Mouse (Mus musculus): ENCODE results near the gene Nxph1. TPM values are rescaled to one million over a fixed set of nuclear protein-coding genes. Genes with fewer than 3 reads are reported as not detected.
A peak's percentile ranks its signal among the peaks of the same experiment; 100 is the strongest.

The Nxph1 gene
- total and polyA plus RNA-seq, 3 experiments: not detected

- DNase-seq: no peak
- TF ChIP-seq POLR2A (IDR thresholded peaks at IDR 0.05; ENCODE audit: insufficient read depth, low read depth, low read length) (no peak), CTCF (IDR thresholded peaks at IDR 0.05) (no peak), EP300 (IDR thresholded peaks at IDR 0.05; ENCODE audit: insufficient read depth, low read depth, low read length) (no peak)
- intact Hi-C loops (cut with DNase I): no loop called here
- Histone ChIP-seq H3K36me3 (ENCODE audit: control insufficient read depth, insufficient read depth, low read length) (no peaks in the 10 kb centered on the region), H3K4me3 (no peak overlapping the region), H3K79me2 (replicated peaks; ENCODE audit: control insufficient read depth, insufficient read depth, low read length) (no peaks in the 10 kb centered on the region), H3K27me3 (ENCODE audit: control insufficient read depth, insufficient read depth, low read length) (peaks cover 13% of the 10 kb centered on the region), H3K27ac (no peak overlapping the region), H3K9ac (ENCODE audit: low read depth, low read length) (no peak overlapping the region), H3K4me1 (ENCODE audit: control insufficient read depth, insufficient read depth, low read length) (no peaks in the 10 kb centered on the region)
- WGBS: 3% methylated on average over 26 of the region's 26 CpGs
Observed at GRCm38 (mm10) chr6:8950611-8951325, 2.5 kb downstream of the Nxph1 start.

- Histone ChIP-seq H3K27ac (no peak overlapping the region), H3K36me3 (ENCODE audit: control insufficient read depth, insufficient read depth, low read length) (no peaks in the 10 kb centered on the region), H3K4me1 (ENCODE audit: control insufficient read depth, insufficient read depth, low read length) (no peaks in the 10 kb centered on the region), H3K79me2 (replicated peaks; ENCODE audit: control insufficient read depth, insufficient read depth, low read length) (no peaks in the 10 kb centered on the region), H3K27me3 (ENCODE audit: control insufficient read depth, insufficient read depth, low read length) (peaks cover 16% of the 10 kb centered on the region), H3K4me3 (no peak overlapping the region), H3K9ac (ENCODE audit: low read depth, low read length) (no peak overlapping the region)
- TF ChIP-seq CTCF (IDR thresholded peaks at IDR 0.05) (peak; percentile 55), POLR2A (IDR thresholded peaks at IDR 0.05; ENCODE audit: insufficient read depth, low read depth, low read length) (no peak), EP300 (IDR thresholded peaks at IDR 0.05; ENCODE audit: insufficient read depth, low read depth, low read length) (no peak)
- no peak for DNase-seq
- under 1% methylated on average over 24 of the region's 24 CpGs for WGBS
- intact Hi-C loops (cut with DNase I): no loop called here
Observed at GRCm38 (mm10) chr6:8951326-8951695, 3.1 kb downstream of the Nxph1 start.

- H3K4me3 ChIP-seq: no peak overlapping the region
- no peak overlapping the region for H3K9ac ChIP-seq (ENCODE audit: low read depth, low read length)
- H3K4me1 ChIP-seq (ENCODE audit: control insufficient read depth, insufficient read depth, low read length): no peaks in the 10 kb centered on the region
- no peak for TF ChIP-seq POLR2A (IDR thresholded peaks at IDR 0.05; ENCODE audit: insufficient read depth, low read depth, low read length)
- TF ChIP-seq CTCF (IDR thresholded peaks at IDR 0.05): no peak
- H3K79me2 ChIP-seq (replicated peaks; ENCODE audit: control insufficient read depth, insufficient read depth, low read length): no peaks in the 10 kb centered on the region
- peaks cover 20% of the 10 kb centered on the region for H3K27me3 ChIP-seq (ENCODE audit: control insufficient read depth, insufficient read depth, low read length)
- 27% methylated on average over 15 of the region's 15 CpGs for WGBS
- H3K27ac ChIP-seq: no peak overlapping the region
- DNase-seq: no peak
- intact Hi-C loops (cut with DNase I): no loop called here
- H3K36me3 ChIP-seq (ENCODE audit: control insufficient read depth, insufficient read depth, low read length): no peaks in the 10 kb centered on the region
Observed at GRCm38 (mm10) chr6:8951884-8952590, 3.8 kb downstream of the Nxph1 start.

- Histone ChIP-seq H3K36me3 (ENCODE audit: control insufficient read depth, insufficient read depth, low read length) (no peaks in the 10 kb centered on the region), H3K4me1 (ENCODE audit: control insufficient read depth, insufficient read depth, low read length) (no peaks in the 10 kb centered on the region), H3K27me3 (ENCODE audit: control insufficient read depth, insufficient read depth, low read length) (peaks cover 9% of the 10 kb centered on the region), H3K4me3 (no peak overlapping the region), H3K79me2 (replicated peaks; ENCODE audit: control insufficient read depth, insufficient read depth, low read length) (no peaks in the 10 kb centered on the region), H3K9ac (ENCODE audit: low read depth, low read length) (no peak overlapping the region), H3K27ac (no peak overlapping the region)
- DNase-seq: no peak
- TF ChIP-seq EP300 (IDR thresholded peaks at IDR 0.05; ENCODE audit: insufficient read depth, low read depth, low read length) (no peak), CTCF (IDR thresholded peaks at IDR 0.05) (no peak), POLR2A (IDR thresholded peaks at IDR 0.05; ENCODE audit: insufficient read depth, low read depth, low read length) (no peak)
- 2% methylated on average over 35 of the region's 35 CpGs for WGBS
- intact Hi-C loops (cut with DNase I): no loop called here
Observed at GRCm38 (mm10) chr6:8955817-8956529, 7.7 kb downstream of the Nxph1 start.

- H3K9ac ChIP-seq (ENCODE audit: low read depth, low read length): no peak overlapping the region
- WGBS: 5% methylated on average over 25 of the region's 25 CpGs
- peaks cover 9% of the 10 kb centered on the region for H3K27me3 ChIP-seq (ENCODE audit: control insufficient read depth, insufficient read depth, low read length)
- H3K4me1 ChIP-seq (ENCODE audit: control insufficient read depth, insufficient read depth, low read length): no peaks in the 10 kb centered on the region
- DNase-seq: no peak
- H3K27ac ChIP-seq: no peak overlapping the region
- H3K79me2 ChIP-seq (replicated peaks; ENCODE audit: control insufficient read depth, insufficient read depth, low read length): no peaks in the 10 kb centered on the region
- no peak overlapping the region for H3K4me3 ChIP-seq
- TF ChIP-seq EP300 (IDR thresholded peaks at IDR 0.05; ENCODE audit: insufficient read depth, low read depth, low read length): no peak
- no peak for TF ChIP-seq POLR2A (IDR thresholded peaks at IDR 0.05; ENCODE audit: insufficient read depth, low read depth, low read length)
- no peak for TF ChIP-seq CTCF (IDR thresholded peaks at IDR 0.05)
- intact Hi-C loops (cut with DNase I): no loop called here
- no peaks in the 10 kb centered on the region for H3K36me3 ChIP-seq (ENCODE audit: control insufficient read depth, insufficient read depth, low read length)
Observed at GRCm38 (mm10) chr6:8956743-8957528, 8.7 kb downstream of the Nxph1 start.

Data from heart, adult 2 months (tissue).